Mouse (Mus musculus) olfactory bulb, adult 2 months (tissue): Measurements from ENCODE around the gene Muc5b.

Experiments
- CTCF ChIP-seq: fragments of 200-500 bp; IDR thresholded peaks from 2 replicates; pipeline ENCODE4 v1.5.1; 2012; ENCODE audit warnings: low read depth, mild to moderate bottlenecking, low read length, moderate library complexity; ENCODE audit not compliant: insufficient read depth
- POLR2A ChIP-seq: fragments of 200-500 bp; IDR thresholded peaks from 2 replicates; pipeline ENCODE4 v1.6.1; 2012; ENCODE audit warnings: mild to moderate bottlenecking, low read depth, low read length, moderate library complexity; ENCODE audit not compliant: insufficient read depth

GRCm38 (mm10) chr7:141892151-141892550 is 53.3 kb downstream of the Muc5b start:
- TF ChIP-seq CTCF (no peak), POLR2A (no peak)
